Mouse (Mus musculus) brain, adult 2 months (tissue): Measurements from ENCODE around the gene Gm20479.

Source experiments
- DNase-seq: peaks from one replicate; pipeline ENCODE4 v3.0.0; 2011; ENCODE audit warnings: low read depth, low spot score

Gm20479 gene

DNA sequence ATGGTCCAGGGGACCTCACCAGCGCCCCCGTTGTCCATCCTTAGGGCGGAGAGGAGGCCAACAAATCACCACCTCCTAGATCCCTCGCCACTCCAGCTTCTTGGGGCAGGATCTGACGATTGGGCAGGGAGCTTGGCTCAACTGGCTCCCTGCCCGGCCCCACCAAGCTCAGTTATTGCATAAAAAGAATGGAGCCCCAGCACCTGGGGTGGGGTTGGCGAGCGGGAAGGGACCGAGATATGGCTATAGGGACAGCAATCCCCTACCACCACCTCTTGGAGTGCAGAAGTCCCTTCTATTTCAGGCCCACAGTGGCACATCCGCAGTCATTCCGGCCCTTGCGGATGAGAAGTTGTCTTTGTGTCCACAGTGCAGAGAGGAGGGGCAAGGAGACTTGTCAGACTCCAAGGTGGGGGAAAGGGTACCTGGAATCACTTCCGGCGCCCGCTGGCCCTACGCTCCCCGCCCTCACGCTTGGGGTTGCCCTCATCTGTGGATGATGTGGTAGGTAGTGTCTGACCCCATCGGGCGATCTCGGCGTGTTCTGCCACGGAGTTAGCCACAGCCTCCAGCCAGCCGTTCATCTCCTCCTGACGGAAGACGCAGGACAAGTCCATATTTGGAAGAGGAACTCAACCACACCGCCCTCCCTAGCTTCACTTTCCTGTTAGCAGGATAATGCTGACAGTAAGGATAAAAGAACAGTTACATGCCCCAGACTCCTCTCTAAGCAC lies at the start of gene Gm20479:
TSS of gene Gm20479 (minus strand) at position 559 of the 734 bp plus-strand sequence.
- no peak for DNase-seq

DNA sequence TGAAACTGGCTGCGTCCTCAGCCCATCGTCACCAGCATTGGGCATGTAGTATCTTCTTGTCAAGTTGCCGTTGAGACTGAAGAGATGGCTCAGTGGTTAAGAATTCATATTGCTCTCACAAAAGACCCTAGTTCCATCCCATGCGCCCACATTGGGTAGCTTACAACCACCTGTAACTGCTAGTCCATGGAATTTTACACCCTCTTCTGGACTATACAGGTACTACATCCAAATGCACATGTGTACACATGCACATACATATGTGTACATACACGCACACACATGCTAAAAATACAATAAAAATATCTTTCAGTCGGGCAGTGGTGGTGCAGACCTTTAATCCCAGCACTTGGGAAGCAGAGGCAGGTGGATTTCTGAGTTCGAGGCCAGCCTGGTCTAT lies 49.3 kb upstream of the Gm20479 start:
- no peak for DNase-seq

DNA sequence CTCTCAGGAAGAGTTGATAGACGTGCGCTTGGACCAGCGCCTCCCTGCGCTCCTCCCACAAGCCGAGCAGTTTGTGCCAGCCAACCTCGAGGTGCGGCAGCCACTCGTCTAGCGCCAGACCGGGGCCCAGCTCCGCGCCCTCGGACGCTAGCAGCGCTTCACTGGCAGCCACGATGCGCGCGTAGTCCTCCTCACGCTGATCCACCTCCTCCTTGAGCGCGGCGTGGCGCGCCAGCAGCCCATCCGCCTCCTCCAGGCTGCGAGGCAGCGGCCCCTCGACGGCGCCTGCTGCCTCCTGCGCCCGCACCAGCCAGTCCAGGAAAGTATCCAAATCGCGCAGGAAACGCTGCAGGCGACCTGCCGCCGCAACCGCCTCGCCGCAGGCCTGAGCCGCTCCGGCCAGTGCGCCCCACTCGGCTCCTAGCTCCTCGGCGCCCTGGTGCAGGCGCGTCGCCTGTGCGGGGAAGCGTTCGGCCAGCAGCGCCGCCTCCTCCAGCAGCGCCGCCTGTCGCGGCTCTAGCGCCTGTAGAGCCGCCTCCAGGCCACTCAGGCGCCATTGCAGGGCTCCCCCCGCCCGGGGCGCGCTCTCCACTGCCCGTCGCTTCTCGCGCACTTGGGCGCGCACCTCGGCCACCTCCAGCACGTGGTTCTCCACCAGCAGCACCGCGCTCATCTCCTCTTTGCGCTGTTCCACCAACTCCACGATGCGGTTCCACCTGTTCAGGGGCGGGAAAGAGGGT lies 47.2 kb upstream of the Gm20479 start:
- no peak for DNase-seq

DNA sequence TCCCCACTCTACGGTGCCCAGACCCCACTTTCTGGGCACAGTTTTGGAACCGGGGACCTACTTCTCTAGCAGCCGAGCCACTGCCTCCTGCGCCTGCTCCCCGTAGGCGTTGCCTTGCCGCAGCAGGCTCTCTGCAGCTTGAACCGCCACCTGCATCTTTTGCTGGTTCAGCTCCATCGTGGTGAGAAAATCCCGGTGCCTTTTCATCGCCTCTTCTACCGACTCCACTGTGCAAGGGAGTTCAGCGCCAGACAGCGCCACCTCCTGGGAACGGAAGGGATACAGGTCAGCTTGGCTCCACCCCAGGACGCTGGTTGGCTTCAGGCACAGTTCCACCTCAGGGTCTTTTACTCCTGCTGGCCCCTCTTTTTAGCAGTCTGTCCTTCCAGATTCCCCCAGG lies 45.5 kb upstream of the Gm20479 start:
- peak; percentile 93 for DNase-seq

DNA sequence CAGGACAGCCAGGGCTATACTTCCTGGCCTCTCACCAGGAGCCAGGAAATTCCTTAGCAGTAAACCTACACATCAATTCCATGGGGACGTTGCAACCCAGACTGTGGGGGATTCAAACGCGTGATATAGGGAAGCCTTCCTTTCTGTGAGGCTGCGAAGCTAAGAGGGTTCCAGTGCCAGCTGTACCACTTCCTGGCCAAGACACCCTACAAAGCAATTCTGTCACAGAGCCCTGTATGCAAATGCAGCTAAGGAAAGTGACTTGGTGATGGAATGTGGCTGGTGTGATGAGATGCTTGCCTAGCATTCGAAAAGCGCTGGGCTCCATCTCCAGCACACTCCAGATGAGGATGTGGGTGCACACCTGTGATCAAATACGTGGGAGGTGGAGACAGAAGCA lies 43.3 kb upstream of the Gm20479 start:
- peak; percentile 70 for DNase-seq

DNA sequence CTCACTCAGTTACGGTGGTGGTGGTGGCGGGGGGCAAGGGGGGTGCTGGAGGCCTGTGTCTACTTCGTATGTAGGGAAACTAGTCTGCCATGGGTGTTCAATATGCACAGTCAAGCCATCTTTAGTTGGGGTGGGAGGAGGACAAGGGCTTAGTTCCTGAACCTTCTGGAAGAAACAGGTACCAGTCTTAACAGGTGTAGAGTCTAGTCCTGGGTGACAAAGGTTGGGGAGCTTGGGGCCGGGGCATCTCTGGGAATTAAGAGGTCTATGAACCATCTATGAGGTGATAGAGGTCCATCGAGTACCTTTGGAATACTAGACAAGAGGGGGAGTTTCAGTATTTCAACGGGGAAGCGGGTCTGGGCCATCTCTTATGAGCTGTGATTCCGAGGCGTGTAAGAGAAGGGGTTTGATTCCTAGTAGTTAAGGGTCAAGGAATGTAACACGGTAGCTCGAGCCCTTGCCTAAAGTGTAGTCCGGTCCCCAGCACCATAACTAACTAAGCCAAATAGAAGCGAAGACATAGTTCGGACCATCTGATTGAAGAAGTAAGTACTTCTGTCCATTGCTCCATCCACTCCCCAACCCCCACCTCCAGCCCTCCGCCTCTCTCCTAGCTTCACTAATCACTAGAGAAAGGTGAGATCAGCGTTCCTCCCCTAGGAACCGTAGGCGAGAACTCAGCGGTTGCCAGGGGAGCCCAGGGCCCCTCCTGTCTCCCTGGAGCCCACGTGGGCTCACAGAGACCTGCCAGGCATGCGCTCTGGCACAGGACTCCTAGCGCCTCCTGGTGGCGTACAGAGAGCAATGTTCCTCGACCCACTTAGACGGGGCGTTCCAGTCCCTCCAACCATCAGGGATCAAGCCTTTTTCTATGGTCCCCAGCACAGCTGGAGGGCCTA lies 40.1 kb upstream of the Gm20479 start:
- DNase-seq, result peak; percentile 93

DNA sequence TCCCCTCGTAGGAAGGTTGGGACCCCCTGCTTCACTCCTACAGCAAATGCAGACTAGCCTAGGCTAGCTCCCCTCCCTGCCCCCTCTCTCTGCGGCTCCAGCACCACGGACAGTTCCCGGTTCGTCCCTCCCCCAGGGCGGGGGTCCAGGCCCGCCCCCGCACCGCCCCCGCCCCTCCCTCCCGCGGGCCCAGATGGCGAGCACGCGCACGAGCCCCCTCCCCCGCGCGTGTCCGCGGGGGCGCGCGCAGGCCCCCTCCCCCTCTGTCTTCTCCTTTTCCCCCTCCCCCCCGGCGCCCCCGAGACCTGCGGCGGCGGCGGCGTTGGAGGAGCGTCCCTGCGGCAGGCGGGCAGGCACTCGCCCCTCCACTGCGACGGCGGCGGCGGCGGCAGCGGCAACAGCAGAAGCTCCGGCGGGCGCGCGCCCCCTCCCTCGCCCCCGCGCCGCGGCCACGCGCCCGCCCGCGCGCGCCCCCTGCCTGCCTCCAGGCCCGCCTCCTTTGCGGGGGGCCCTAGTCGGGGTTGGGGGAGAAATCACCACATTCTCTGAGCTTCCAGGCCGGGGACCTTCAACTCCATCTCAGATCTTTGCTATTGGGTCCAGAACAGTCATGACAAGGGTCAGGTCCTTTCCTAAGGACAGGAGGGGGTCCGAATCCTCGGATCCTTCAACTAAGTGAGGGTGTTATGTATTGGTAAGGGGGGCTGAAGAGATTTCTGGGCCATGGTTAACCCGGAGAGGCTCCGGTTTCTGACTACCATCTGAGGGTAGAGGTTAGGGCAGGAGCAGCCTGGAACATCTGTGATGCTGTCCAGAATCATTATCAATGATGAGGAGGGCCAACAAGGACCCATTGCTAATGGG lies 39.2 kb upstream of the Gm20479 start:
- DNase-seq, result peak; percentile 61

DNA sequence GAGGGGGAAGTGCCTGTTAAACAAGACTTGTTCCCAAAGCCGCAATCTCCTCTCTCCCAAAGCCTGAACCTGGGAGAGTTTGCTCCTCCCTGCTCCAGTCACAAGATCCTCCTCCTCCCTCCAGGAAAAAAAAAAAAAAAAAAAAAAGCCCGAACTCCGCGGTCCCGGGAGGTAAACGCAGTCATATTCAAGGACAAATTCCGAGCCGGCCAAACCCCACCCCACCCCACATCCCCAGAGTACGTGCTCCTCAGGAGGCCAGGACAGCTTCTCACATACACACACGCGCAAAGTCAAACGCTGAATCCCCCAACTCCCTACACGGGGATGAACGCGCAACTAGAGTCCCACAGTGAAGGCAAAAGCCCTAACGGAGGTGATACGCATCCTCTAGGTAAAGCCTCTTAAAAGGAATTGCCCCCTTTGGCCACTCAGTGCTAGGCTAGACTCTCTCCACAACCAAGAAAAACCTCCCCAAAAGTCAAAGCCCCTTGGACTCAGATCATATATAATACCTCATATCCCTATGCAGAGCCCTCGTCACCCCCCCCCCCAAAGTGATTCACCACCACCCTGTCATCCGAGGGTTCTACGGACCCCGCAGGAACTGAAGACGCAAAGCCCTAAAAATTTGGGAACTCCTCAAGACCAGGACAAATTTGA lies 38.4 kb upstream of the Gm20479 start:
- DNase-seq, result peak; percentile 91

DNA sequence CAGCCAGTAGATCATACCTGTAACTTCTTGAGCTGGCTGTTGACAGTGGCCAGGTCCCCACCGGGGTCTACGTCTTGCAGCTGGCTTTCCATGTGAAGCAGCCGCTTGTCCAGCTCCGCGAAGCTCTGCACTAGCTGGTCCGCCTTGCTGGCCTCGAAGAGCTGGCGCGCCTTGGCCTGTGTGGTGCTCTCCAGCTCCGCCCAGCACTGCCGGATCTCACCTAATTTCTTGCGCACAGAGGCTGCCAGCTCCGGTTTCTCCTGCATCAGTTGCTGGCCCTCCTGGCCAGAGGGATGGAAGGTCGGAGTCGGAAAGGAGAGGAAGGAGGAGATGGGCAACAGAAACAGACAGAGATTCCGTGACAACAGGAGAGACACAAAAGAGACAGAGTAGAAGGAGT lies 34.2 kb upstream of the Gm20479 start:
- DNase-seq, result peak; percentile 63

DNA sequence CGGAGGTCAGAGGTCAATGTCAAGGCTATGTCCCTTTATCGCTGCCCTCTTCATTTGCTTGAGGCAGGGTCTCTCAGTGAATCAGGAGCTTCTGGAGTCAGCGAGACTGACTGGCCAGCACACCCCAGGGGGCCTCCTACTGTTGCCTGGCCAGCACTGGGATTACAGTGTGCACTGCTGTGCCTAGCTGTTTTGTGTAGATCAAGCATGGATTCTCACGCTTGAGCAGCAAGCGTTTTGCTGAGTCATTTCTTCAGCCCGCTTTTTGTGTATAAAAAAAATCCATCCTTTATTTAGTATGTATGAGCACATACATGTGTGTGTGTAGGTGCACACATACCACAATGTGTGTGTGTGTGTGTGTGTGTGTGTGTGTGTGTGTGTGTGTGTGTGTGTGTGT lies 32.0 kb upstream of the Gm20479 start:
- no peak for DNase-seq

DNA sequence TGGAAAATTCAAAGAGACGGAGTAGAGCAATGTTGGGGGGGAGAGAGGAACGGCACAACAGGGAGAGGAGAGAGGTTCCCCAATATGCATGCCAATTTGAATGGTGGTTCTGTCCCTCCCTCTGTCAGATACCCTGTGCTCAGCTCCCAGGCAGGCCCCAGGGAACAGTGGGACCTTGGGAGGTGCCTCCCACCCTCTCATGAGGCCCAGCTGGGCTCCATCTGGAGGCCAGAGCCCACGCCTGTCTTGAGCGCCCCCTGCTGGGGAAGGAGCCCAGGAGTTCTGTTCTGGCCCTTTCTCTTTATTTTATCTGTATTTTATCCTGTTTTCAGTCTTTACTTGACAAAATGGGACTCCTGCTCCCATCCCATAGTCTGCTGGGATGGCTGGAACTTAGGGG lies 27.5 kb upstream of the Gm20479 start:
- DNase-seq, result peak; percentile 78

DNA sequence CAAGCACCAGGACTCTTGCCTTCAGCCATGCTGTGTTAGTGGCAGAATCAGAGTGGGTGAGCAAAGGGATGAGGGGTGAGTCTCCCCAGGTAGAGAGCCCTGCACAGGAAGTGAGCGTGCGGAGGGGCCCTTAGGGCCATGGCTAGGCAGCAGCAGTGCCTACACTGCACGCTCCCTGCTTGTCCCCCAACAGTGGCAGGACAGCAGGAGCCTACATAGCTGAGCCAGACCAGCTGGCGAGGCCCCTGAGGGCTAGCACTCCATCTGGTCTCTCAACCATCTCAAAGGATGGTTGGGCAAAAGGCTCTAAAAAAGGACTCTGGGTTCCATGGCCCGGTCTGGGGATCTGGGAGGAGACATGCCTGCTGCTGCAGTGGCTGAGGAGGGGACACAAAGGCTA lies 26.9 kb upstream of the Gm20479 start:
- DNase-seq, result peak; percentile 81

DNA sequence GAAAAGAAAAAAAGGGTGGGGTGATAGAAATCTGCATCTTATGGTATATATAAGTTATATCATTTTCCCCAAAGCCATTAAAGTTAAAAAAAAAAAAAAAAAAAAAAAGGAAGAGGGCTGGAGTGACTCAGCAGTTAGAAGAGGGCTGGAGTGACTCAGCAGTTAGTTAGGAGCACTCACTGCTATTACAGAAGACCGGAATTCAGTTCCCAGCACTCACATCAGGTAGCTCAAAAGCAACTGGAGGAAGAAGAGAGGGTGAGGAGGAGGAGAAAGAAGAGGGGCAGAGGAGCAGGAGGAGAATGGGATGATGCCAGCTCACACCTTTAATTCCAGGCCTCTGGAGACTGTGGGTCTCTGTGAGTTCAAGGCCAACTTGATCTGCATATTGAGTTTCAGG lies 26.0 kb upstream of the Gm20479 start:
- no peak for DNase-seq

DNA sequence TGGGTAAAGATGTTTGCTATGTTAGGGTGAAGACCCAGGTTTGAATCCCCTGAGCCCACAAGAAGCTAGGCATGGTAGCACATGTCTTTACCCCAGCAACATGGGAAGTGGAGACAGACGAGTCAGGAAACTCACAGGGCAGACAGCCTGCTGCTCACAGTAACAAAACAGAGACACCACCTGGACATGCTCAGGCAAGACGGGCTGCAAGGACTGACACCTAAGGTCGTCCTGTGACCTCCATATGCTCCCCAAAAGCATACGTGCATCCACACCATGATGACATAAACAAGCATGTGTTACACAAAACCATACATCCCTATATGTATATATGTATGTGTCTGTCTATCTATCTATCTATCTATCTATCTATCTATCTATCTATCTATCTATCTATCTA lies 24.3 kb upstream of the Gm20479 start:
- DNase-seq, result no peak

DNA sequence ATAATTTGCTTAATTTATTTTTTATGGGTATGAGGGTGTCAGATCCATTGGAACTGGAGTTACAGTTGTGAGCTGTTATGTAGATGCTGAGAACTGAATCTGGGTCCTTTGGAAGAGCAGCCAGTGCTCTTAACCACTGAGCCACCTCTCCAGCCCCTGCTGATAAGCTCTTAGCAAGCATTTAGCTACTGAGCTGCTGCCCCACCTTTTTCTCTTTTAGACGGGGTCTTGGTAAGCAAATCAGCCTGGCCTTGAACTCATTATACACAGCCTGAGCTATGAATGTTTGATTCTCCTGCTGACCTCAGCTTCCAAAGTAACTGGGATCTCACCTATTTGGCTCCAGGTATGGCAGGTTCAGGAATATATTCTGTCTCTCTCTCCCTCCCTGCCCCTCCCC lies 23.8 kb upstream of the Gm20479 start:
- no peak for DNase-seq

DNA sequence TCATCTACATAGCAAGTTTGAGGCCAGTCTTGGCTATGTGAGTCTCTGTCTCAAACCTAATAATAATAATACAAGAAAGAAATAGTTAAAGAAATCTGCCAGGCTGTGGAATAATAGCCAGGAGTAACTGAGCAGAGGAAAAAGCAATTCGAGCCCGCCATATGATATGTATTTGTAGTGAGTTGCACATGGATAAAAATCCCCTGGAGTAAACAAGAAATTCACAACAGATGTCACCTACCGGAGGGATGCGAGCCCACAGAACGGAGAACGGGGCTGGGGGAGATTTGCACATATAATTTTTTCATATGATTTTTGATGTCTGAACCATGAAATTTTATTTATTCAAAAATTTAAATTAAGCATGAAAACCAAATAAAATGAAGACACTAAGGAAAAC lies 22.6 kb upstream of the Gm20479 start:
- DNase-seq, result no peak

DNA sequence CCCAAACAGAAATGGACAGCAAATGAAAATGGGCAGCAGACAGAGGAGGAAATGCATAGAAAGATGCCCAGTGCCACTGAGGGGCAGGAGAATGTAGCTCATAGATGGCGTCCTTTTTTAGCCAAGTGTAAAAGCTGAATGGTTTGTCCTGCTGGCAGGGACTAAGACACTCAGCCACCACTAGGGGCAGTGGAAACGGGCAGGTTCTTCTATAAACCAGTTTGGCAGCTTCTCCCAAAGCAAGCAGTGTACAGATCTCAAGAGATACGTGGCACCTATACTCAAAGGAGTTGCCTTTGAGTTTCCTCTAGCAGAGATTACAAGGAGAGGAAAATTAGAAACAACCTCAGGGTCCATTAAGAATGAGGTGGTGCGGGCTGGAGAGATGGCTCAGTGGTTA lies 21.2 kb upstream of the Gm20479 start:
- DNase-seq, result peak; percentile 84

DNA sequence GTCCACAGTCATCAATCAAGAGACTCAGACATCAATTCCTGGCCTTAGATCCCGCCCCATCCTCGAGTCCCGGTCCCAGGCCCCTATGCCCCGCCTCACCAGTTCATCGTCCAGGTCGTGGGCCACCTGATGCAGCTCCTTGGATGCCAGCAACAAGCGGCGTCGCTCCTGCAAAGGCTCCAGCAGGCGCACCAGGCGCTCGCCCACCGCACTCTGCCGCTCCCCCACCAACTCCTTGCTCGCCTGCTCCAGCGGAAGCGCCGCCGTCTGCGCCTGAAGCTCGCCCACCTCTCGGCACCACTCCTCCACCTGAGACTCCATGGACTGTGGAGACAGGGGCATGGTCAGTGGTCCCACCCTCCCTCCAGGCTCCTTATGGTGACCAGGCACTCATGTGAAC lies 18.1 kb upstream of the Gm20479 start:
- peak; percentile 77 for DNase-seq

DNA sequence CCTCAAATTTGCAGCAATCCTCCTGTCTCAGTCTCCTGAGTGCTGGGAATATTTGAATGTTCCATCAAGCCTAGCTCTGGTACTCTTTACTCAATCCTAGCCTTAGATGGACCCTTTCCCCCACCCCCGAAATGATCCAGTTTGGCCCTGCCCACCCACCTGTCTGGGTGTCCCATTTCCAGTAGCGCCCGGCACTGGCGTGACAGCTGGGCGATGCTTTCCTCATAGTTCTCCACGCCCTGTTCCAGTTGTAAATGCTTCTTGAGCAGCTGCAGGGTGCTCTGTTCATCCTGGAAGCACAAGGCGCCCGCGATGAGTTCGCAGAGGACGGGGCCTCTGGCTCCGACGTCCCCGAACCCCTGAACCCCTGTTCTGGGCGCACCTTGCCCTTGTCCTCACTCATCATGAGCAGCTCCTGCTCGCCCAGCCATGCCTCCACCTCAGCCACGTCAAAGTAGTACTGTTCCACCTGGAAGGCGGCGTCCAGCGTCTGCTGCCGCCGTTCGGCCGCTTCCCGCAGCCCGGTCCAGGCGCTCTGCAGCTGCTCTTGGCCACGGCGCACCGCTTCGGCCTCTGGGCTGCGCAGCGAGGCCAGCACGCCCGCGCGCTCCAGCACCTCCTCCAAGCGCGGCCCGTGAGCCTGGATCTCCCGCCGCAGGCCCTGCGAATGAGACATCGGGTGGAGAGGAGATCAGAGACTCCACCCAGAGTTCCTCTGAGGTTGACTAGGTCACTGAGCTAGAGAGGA lies 14.7 kb upstream of the Gm20479 start:
- DNase-seq, result no peak

DNA sequence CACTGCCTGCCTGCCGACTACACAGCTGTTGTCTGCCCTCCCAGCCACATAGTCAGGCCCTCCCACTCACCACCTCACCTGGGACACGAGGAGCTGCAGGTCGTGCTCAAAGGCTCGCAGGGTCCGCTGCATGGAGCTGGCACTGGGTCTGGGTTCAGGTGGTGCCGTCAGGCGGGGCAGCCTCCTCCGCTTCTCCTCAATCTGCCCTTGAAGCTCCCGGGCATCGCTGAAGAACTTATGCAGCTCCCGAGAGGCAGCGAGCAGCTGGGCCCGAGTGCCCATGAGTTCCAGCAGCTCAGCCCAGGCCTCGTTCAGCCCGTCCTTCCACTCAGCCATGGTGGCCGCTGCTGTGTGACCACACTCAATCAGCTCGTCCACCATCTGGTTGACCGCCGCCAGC lies 11.9 kb upstream of the Gm20479 start:
- DNase-seq, result no peak
